Mouse (Mus musculus) hindbrain, postnatal 0 days (tissue): Measurements from ENCODE around the gene Snrnp70. TPM values are rescaled to one million over a fixed set of nuclear protein-coding genes. Genes with fewer than 3 reads are reported as not detected.
A peak's percentile ranks its signal among the peaks of the same experiment; 100 is the strongest.

Experiments
- ATAC-seq: fragments of 200-750 bp; cut with Nextera tagmentation; 2 replicates; pipeline ENCODE4 v1.8.0; 2017; ENCODE audit warnings: mild to moderate bottlenecking, moderate TSS enrichment, moderate library complexity
- DNase-seq: peaks from one replicate; pipeline ENCODE4 v3.0.0-alpha.2; 2015; ENCODE audit warnings: low spot score
- H3K27ac ChIP-seq: fragments of 300-500 bp; sonication (generic); 2 replicates; pipeline ENCODE4 v1.5.1; 2014; ENCODE audit warnings: mild to moderate bottlenecking
- H3K27me3 ChIP-seq: fragments of 300-500 bp; sonication (generic); 2 replicates; pipeline ENCODE4 v1.6.1; 2014; ENCODE audit warnings: low read length, mixed read lengths; ENCODE audit not compliant: insufficient read depth
- H3K36me3 ChIP-seq: fragments of 300-500 bp; sonication (generic); 2 replicates; pipeline ENCODE4 v1.6.1; 2014; ENCODE audit warnings: low read length, mixed read lengths; ENCODE audit not compliant: insufficient read depth
- H3K4me1 ChIP-seq: fragments of 300-500 bp; sonication (generic); 2 replicates; pipeline ENCODE4 v1.6.1; 2014; ENCODE audit warnings: antibody characterized with exemption, low read length, mixed read lengths; ENCODE audit not compliant: insufficient read depth
- H3K4me2 ChIP-seq: fragments of 300-500 bp; sonication (generic); 2 replicates; pipeline ENCODE4 v1.6.1; 2014; ENCODE audit warnings: low read depth, mild to moderate bottlenecking, low read length, moderate library complexity, mixed read lengths
- H3K4me3 ChIP-seq: fragments of 300-500 bp; sonication (generic); 2 replicates; pipeline ENCODE4 v1.5.1; 2014; ENCODE audit warnings: low read length
- H3K9ac ChIP-seq: fragments of 300-500 bp; sonication (generic); replicated peaks from 2 replicates; pipeline ENCODE4 v1.6.1; 2014; ENCODE audit warnings: mild to moderate bottlenecking, low read length, moderate library complexity, mixed read lengths
- H3K9me3 ChIP-seq: fragments of 300-500 bp; sonication (generic); 2 replicates; pipeline ENCODE4 v1.6.1; 2016; ENCODE audit warnings: low read length, mixed read lengths
- CTCF ChIP-seq: IDR thresholded peaks from 2 replicates; pipeline ENCODE4 v1.5.1; 2016; ENCODE audit warnings: antibody characterized with exemption, control low read depth, low read depth
- WGBS: fragments of 180-500 bp; shearing (Covaris S2); extraction: QIAGEN DNeasy Blood & Tissue Kit; methylation state at CpG from one replicate; pipeline ENCODE4 v1.1.7; 2014; 5-methylcytosine and 5-hydroxymethylcytosine counted together
- polyA plus RNA-seq: library from polyadenylated mRNA; unstranded; fragments of >200 nt; fragmentation: Nextera tagmentation; extraction: Ambion mirVana; gene quantifications from 2 replicates; pipeline ENCODE4 v1.2.1, GENCODE M21; 2015
- total RNA-seq: library from RNA; depleted of rRNA; stranded (reverse); fragments of >200 nt; gene quantifications from 2 replicates; pipeline ENCODE4 v1.2.3, GENCODE M21; 2014

Snrnp70 gene
- total and polyA plus RNA-seq, 2 experiments from 2014 or later, result 145 to 228 TPM

DNA sequence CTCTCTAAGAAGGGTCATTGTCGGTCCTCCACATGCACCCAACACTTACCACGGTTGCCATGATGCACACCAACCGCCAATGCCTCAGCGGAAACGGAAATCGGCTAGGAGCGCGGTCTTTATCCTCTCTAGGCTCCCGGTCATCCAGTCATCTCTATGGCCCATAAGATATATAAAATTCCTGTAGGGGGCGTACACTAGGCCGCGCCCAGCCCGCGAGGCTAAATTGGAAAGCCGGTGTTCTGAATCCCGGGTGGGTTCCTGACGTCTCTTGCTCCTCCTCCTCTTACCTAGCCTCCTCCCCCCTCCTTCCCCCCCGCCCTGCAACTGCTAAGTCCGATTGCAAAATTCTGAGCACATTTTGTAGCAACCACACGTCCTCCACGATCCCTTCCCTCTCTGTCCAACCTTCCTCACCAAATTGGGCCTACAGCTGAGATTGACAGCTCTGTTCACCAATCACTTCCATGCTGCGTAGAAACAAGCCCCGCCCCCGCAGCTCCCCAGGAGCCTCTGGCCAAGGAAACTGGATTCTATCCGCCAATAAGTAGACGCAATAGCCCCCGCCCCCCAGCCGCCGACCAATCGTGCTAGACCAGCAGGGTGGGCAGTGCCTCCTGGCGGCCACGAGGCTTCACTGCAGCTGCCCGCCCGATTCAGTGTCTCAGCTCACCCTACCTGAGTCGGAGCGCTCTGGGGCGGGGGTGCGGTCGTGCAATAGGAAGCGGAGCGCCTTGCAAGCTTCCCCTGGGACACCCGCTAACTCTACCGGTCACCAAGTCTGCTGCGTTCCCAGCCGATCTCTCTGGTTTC, 38.9 kb upstream of the Snrnp70 start, which contains the start of gene Gys1:
Gene Gys1, plus strand, starts transcription at position 642 of the 813 bp plus-strand sequence.
- H3K27ac ChIP-seq, result peak within 1 kb of the TSS; percentile 78
- peaks cover 7% of the 10 kb centered on the region; the same call in 1 of the 2 replicates for H3K36me3 ChIP-seq
- ATAC-seq (peak; percentile 98), DNase-seq (peak; percentile 100)
- H3K27me3 ChIP-seq, result no peaks in the 10 kb centered on the region
- no peaks in the 10 kb centered on the region for H3K9me3 ChIP-seq
- peak within 1 kb of the TSS; percentile 75 for H3K9ac ChIP-seq
- peaks cover 17% of the 10 kb centered on the region for H3K4me1 ChIP-seq
- peak within 1 kb of the TSS; percentile 99 for H3K4me2 ChIP-seq
- under 1% methylated on average over 45 of the region's 45 CpGs for WGBS
- peak within 1 kb of the TSS; percentile 59 for H3K4me3 ChIP-seq
- peak; percentile 97 for TF ChIP-seq CTCF

DNA sequence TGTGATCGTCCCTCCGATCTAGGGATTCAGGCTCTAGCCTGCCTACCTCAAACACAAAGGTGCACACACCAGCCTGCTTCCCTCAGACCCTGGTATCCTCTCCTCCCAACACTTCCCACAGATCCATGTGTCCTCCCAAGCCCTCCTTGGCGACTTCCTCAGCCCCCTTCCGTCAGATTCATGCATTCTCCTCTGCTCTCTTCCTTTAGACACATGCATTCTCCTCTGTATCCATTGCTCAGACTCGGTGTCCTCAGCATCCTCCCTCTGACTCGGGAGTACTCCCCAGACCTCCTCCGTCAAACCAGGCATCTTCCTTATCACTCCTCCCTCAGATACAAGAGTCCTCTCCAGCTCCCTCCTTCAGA, 38.3 kb upstream of the Snrnp70 start:
- peak overlapping the region; percentile 59 for H3K4me3 ChIP-seq
- peaks cover 17% of the 10 kb centered on the region for H3K4me1 ChIP-seq
- H3K27me3 ChIP-seq, result no peaks in the 10 kb centered on the region
- H3K36me3 ChIP-seq, result peaks cover 13% of the 10 kb centered on the region; the same call in 1 of the 2 replicates
- H3K4me2 ChIP-seq, result peak overlapping the region; percentile 99
- peak overlapping the region; percentile 78 for H3K27ac ChIP-seq
- no peaks in the 10 kb centered on the region for H3K9me3 ChIP-seq
- WGBS, result 3% methylated on average over 7 of the region's 7 CpGs
- TF ChIP-seq CTCF, result no peak
- ATAC-seq, result no peak
- no peak for DNase-seq
- peak overlapping the region; percentile 75 for H3K9ac ChIP-seq

DNA sequence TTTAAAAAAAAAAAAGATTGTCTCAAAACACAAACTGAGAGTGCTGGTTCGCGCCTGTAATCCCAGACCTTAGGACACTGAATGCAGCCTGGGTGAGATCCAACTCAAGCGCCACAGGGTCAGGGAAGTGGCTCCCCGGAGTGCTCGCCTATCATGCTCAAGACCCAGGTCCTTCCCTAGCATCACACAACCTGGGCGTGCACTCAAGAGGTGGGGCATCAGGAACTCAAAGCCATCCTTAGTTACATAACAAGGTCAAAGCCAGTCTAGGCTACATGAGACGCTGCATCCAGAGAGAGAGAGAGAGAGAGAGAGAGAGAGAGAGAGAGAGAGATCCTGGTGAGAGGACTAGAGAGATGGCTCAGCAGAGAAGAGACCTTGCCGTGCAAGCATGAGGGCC, 31.0 kb upstream of the Snrnp70 start:
- H3K9me3 ChIP-seq, result no peaks in the 10 kb centered on the region
- H3K9ac ChIP-seq, result no peak overlapping the region
- DNase-seq (no peak), ATAC-seq (no peak)
- WGBS, result 90% methylated on average over 8 of the region's 8 CpGs
- H3K27ac ChIP-seq, result no peak overlapping the region
- peaks cover 74% of the 10 kb centered on the region for H3K36me3 ChIP-seq
- H3K4me2 ChIP-seq, result no peak overlapping the region
- H3K4me1 ChIP-seq, result no peaks in the 10 kb centered on the region
- no peaks in the 10 kb centered on the region for H3K27me3 ChIP-seq
- H3K4me3 ChIP-seq, result no peak overlapping the region
- no peak for TF ChIP-seq CTCF

DNA sequence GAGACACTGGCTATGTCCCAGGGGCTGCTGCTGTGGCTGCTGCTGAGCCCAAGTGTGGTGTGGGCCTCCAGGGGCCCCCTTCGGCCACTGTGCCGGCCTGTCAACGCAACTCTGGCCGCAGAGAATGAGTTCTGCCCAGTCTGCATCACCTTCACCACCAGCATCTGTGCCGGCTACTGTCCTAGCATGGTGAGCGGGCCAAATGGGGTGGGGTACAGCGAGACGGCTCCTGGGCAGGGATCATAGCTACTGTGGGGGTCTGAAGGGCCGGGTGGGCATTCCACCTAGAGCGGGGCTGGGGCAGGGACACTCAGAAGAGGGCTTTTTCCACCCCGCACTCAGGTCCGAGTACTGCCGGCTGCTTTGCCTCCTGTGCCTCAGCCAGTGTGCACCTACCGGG, 25.7 kb upstream of the Snrnp70 start:
- WGBS, result 85% methylated on average over 14 of the region's 14 CpGs
- ATAC-seq (no peak), DNase-seq (no peak)
- Histone ChIP-seq H3K9ac (no peak overlapping the region), H3K4me1 (no peaks in the 10 kb centered on the region), H3K36me3 (peaks cover 45% of the 10 kb centered on the region), H3K9me3 (no peaks in the 10 kb centered on the region), H3K27me3 (peaks cover 15% of the 10 kb centered on the region), H3K4me3 (no peak overlapping the region), H3K27ac (no peak overlapping the region), H3K4me2 (no peak overlapping the region)
- no peak for TF ChIP-seq CTCF

DNA sequence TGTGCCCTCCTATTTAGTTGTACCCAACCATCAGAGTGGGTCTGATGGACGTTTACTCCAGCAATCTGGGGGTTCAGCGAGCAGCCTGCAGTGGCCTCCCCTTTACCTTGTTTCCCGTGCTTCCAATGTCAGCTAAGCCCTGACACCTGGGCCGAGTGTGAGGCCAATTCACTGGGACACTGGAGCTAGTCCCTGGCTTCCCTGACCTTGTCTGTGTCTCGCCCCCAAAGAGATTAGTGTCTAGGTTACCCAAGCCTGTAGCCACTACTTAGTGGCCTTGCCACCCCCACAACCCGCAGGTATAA, 25.0 kb upstream of the Snrnp70 start, which contains the start of gene Lhb:
Gene Lhb, plus strand, starts transcription at position 206 of the 305 bp plus-strand sequence.
- Histone ChIP-seq H3K27me3 (peaks cover 20% of the 10 kb centered on the region), H3K36me3 (peaks cover 45% of the 10 kb centered on the region)
- TF ChIP-seq CTCF, result no peak

DNA sequence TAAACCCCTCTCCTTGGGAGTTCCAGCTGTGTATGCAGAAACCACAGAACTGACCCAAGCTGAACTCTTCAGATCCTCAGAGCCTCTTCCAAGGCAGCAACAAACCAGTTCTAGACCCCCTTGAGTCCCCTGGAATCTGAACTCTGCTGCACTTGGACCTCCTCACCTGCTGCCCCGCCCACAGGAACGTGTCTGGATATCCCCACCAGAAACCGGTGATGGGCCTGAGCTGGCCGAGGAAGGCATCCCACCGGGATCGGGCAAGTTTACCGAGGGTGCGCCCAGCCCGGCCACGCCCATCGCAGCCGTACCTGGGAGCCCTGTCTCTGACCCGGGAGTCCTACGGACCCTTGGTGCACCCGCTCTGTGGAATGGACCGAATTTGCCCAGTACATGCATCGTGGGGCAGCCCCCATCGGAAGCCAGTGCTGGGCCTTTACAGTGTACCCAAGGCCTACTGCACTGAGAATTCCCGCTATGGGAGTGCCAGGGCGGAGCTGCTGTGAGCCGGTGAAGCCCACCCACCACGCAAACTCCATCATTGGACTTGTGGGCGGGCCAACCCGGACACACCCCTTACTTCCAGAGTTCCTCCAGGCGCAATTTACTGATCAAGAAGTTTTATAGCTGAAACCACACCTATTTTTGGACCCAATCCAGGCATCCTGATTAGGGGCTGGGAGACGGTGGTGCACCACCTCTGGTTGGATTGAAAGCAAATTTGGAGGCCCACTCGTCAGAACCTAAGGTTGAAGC, 24.5 kb upstream of the Snrnp70 start:
- H3K4me1 ChIP-seq, result no peaks in the 10 kb centered on the region
- TF ChIP-seq CTCF, result no peak
- H3K9ac ChIP-seq, result no peak overlapping the region
- no peak for ATAC-seq
- peaks cover 40% of the 10 kb centered on the region for H3K36me3 ChIP-seq
- no peaks in the 10 kb centered on the region for H3K9me3 ChIP-seq
- H3K27me3 ChIP-seq, result peaks cover 25% of the 10 kb centered on the region
- no peak overlapping the region for H3K4me3 ChIP-seq
- DNase-seq, result no peak
- H3K4me2 ChIP-seq, result no peak overlapping the region
- 17% methylated on average over 27 of the region's 27 CpGs for WGBS
- no peak overlapping the region for H3K27ac ChIP-seq

More for the DNA sequence above, 25.0 kb upstream of the Snrnp70 start, which contains the start of gene Lhb:
- Histone ChIP-seq H3K9me3 (no peaks in the 10 kb centered on the region), H3K4me1 (no peaks in the 10 kb centered on the region), H3K27ac (no peak within 1 kb of the TSS), H3K4me3 (no peak within 1 kb of the TSS), H3K9ac (no peak within 1 kb of the TSS), H3K4me2 (no peak within 1 kb of the TSS)
- DNase-seq (no peak), ATAC-seq (no peak)
- 66% methylated on average over 6 of the region's 6 CpGs for WGBS
